Mouse (Mus musculus): Measurements from ENCODE around the gene Gdf11.

DNA sequence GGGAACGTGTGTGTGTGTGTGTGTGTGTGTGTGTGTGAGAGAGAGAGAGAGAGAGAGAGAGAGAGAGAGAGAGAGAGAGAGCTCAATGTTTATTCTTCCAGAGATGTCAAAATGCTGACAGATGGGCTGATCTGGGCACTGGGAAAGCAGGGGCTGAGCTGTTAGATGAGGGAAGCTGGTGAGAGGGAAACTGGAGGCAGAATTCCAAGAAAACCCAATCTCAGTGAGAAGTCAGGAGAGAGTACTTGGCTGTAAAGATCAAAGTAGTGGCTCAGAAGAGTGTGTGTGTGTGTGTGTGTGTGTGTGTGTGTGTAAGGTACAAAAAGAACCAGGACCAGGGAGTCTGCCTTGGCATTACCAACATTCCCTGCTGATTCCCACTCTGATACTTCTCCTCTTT lies 6.0 kb upstream of the Gdf11 start:
- no peak for TF ChIP-seq CTCF (IDR thresholded peaks at IDR 0.05; ENCODE audit: control insufficient read depth, insufficient read depth, insufficient read length)
- no peak for TF ChIP-seq MAX (IDR thresholded peaks at IDR 0.05)
- no peak for TF ChIP-seq MYOG (IDR thresholded peaks at IDR 0.05; ENCODE audit: control insufficient read depth, extremely low read depth, insufficient read length)
- no peak for TF ChIP-seq USF1 (IDR thresholded peaks at IDR 0.05; ENCODE audit: low read depth)
- no peak for TF ChIP-seq FOSL1 (IDR thresholded peaks at IDR 0.05; ENCODE audit: insufficient read depth, low read length, poor library complexity, severe bottlenecking)
- no peak for TF ChIP-seq MYOD1 (IDR thresholded peaks at IDR 0.05; ENCODE audit: control insufficient read depth, insufficient read length, low read depth)
- TF ChIP-seq CEBPB (IDR thresholded peaks at IDR 0.05; ENCODE audit: low read depth): no peak
